Mouse (Mus musculus): ENCODE data around the gene Eif2b2. TPM values are rescaled to one million over a fixed set of nuclear protein-coding genes. Genes with fewer than 3 reads are reported as not detected.

Eif2b2 gene
- polyA plus RNA-seq, 1 experiment from 2014 or later, result 64.9 TPM

- TF ChIP-seq CTCF (IDR thresholded peaks at IDR 0.05), result peak; percentile 23; the same call in 1 of the 2 replicates
- no peak for TF ChIP-seq EP300 (IDR thresholded peaks at IDR 0.05)
- peak overlapping the region; percentile 83 for H3K4me3 ChIP-seq (ENCODE audit: low read depth, low read length)
- H3K27ac ChIP-seq (ENCODE audit: low read length), result peak overlapping the region; percentile 81
- peaks cover 10% of the 10 kb centered on the region; the same call in 1 of the 2 replicates for H3K36me3 ChIP-seq (ENCODE audit: insufficient read depth, low read length)
- DNase-seq (ENCODE audit: low spot score) (peak; percentile 29), ATAC-seq (no peak)
- peaks cover 7% of the 10 kb centered on the region; the same call in 1 of the 2 replicates for H3K4me1 ChIP-seq (ENCODE audit: insufficient read depth, low read depth, low read length)
- WGBS, result 3% methylated on average over 12 of the region's 12 CpGs
- peak overlapping the region; percentile 86 for H3K4me2 ChIP-seq (replicated peaks; ENCODE audit: low read depth, low read length)
- no peaks in the 10 kb centered on the region for H3K27me3 ChIP-seq (replicated peaks; ENCODE audit: insufficient read depth, low read length)
- H3K9ac ChIP-seq (replicated peaks; ENCODE audit: low read depth), result peak overlapping the region; percentile 60
- H3K9me3 ChIP-seq (ENCODE audit: low read length), result no peaks in the 10 kb centered on the region
Observed at GRCm38 (mm10) chr12:85219905-85220290, 617 bp downstream of the Eif2b2 start.

- Histone ChIP-seq H3K27ac (ENCODE audit: low read length) (no peak overlapping the region), H3K36me3 (ENCODE audit: insufficient read depth, low read length) (peaks cover 16% of the 10 kb centered on the region; the same call in 1 of the 2 replicates), H3K9me3 (ENCODE audit: low read length) (no peaks in the 10 kb centered on the region), H3K27me3 (replicated peaks; ENCODE audit: insufficient read depth, low read length) (no peaks in the 10 kb centered on the region), H3K4me1 (ENCODE audit: insufficient read depth, low read depth, low read length) (no peaks in the 10 kb centered on the region), H3K4me2 (replicated peaks; ENCODE audit: low read depth, low read length) (no peak overlapping the region), H3K9ac (replicated peaks; ENCODE audit: low read depth) (no peak overlapping the region), H3K4me3 (ENCODE audit: low read depth, low read length) (no peak overlapping the region)
- ATAC-seq (no peak), DNase-seq (ENCODE audit: low spot score) (no peak)
- no peak for TF ChIP-seq EP300 (IDR thresholded peaks at IDR 0.05)
- no peak for TF ChIP-seq CTCF (IDR thresholded peaks at IDR 0.05)
- 68% methylated on average over 7 of the region's 7 CpGs for WGBS
Observed at GRCm38 (mm10) chr12:85227227-85227626, 7.9 kb downstream of the Eif2b2 start.

GRCm38 (mm10) chr12:85227876-85228599 is 8.8 kb downstream of the Eif2b2 start:
- WGBS, result 48% methylated on average over 15 of the region's 15 CpGs
- Histone ChIP-seq H3K4me1 (ENCODE audit: insufficient read depth, low read depth, low read length) (no peaks in the 10 kb centered on the region), H3K9me3 (ENCODE audit: low read length) (no peaks in the 10 kb centered on the region), H3K4me2 (replicated peaks; ENCODE audit: low read depth, low read length) (no peak overlapping the region), H3K9ac (replicated peaks; ENCODE audit: low read depth) (no peak overlapping the region), H3K27ac (ENCODE audit: low read length) (no peak overlapping the region), H3K27me3 (replicated peaks; ENCODE audit: insufficient read depth, low read length) (no peaks in the 10 kb centered on the region), H3K36me3 (ENCODE audit: insufficient read depth, low read length) (peaks cover 12% of the 10 kb centered on the region; the same call in 1 of the 2 replicates), H3K4me3 (ENCODE audit: low read depth, low read length) (no peak overlapping the region)
- DNase-seq (ENCODE audit: low spot score), result peak; percentile 26
- no peak for TF ChIP-seq EP300 (IDR thresholded peaks at IDR 0.05)
- TF ChIP-seq CTCF (IDR thresholded peaks at IDR 0.05), result no peak
- ATAC-seq, result peak; percentile 40

GRCm38 (mm10) chr12:85233376-85234358 is 14.4 kb downstream of the Eif2b2 start:
- TF ChIP-seq CTCF (IDR thresholded peaks at IDR 0.05) (no peak), EP300 (IDR thresholded peaks at IDR 0.05) (no peak)
- Histone ChIP-seq H3K9me3 (ENCODE audit: low read length) (no peaks in the 10 kb centered on the region), H3K27me3 (replicated peaks; ENCODE audit: insufficient read depth, low read length) (no peaks in the 10 kb centered on the region), H3K4me2 (replicated peaks; ENCODE audit: low read depth, low read length) (no peak overlapping the region), H3K4me1 (ENCODE audit: insufficient read depth, low read depth, low read length) (no peaks in the 10 kb centered on the region), H3K36me3 (ENCODE audit: insufficient read depth, low read length) (no peaks in the 10 kb centered on the region), H3K27ac (ENCODE audit: low read length) (no peak overlapping the region), H3K9ac (replicated peaks; ENCODE audit: low read depth) (no peak overlapping the region), H3K4me3 (ENCODE audit: low read depth, low read length) (no peak overlapping the region)
- DNase-seq (ENCODE audit: low spot score), result no peak
- WGBS, result 78% methylated on average over 21 of the region's 21 CpGs
- ATAC-seq, result no peak

GRCm38 (mm10) chr12:85237553-85237952 is 18.3 kb downstream of the Eif2b2 start:
- no peaks in the 10 kb centered on the region for H3K9me3 ChIP-seq (ENCODE audit: low read length)
- no peak overlapping the region for H3K4me2 ChIP-seq (replicated peaks; ENCODE audit: low read depth, low read length)
- no peak overlapping the region for H3K9ac ChIP-seq (replicated peaks; ENCODE audit: low read depth)
- ATAC-seq, result no peak
- H3K27ac ChIP-seq (ENCODE audit: low read length), result no peak overlapping the region
- no peaks in the 10 kb centered on the region for H3K27me3 ChIP-seq (replicated peaks; ENCODE audit: insufficient read depth, low read length)
- no peak overlapping the region for H3K4me3 ChIP-seq (ENCODE audit: low read depth, low read length)
- WGBS, result 96% methylated on average over 5 of the region's 5 CpGs
- H3K4me1 ChIP-seq (ENCODE audit: insufficient read depth, low read depth, low read length), result no peaks in the 10 kb centered on the region
- no peak for DNase-seq (ENCODE audit: low spot score)
- TF ChIP-seq CTCF (IDR thresholded peaks at IDR 0.05) (no peak), EP300 (IDR thresholded peaks at IDR 0.05) (no peak)
- H3K36me3 ChIP-seq (ENCODE audit: insufficient read depth, low read length), result no peaks in the 10 kb centered on the region

- no peaks in the 10 kb centered on the region for H3K27me3 ChIP-seq (replicated peaks; ENCODE audit: insufficient read depth, low read length)
- no peaks in the 10 kb centered on the region for H3K4me1 ChIP-seq (ENCODE audit: insufficient read depth, low read depth, low read length)
- DNase-seq (ENCODE audit: low spot score), result no peak
- no peaks in the 10 kb centered on the region for H3K9me3 ChIP-seq (ENCODE audit: low read length)
- no peak overlapping the region for H3K4me3 ChIP-seq (ENCODE audit: low read depth, low read length)
- H3K9ac ChIP-seq (replicated peaks; ENCODE audit: low read depth), result no peak overlapping the region
- no peak for ATAC-seq
- no peak for TF ChIP-seq CTCF (IDR thresholded peaks at IDR 0.05)
- TF ChIP-seq EP300 (IDR thresholded peaks at IDR 0.05), result no peak
- WGBS, result 78% methylated on average over 3 of the region's 3 CpGs
- H3K36me3 ChIP-seq (ENCODE audit: insufficient read depth, low read length), result no peaks in the 10 kb centered on the region
- H3K27ac ChIP-seq (ENCODE audit: low read length), result no peak overlapping the region
- no peak overlapping the region for H3K4me2 ChIP-seq (replicated peaks; ENCODE audit: low read depth, low read length)
Observed at GRCm38 (mm10) chr12:85252083-85252482, 32.8 kb downstream of the Eif2b2 start.

Data from lung, postnatal 0 days (tissue).